Mouse (Mus musculus) liver, adult 2 months (tissue): ENCODE results near the gene Mitd1. TPM values are rescaled to one million over a fixed set of nuclear protein-coding genes. Genes with fewer than 3 reads are reported as not detected.

Experiments used
- DNase-seq: peaks from one replicate; pipeline ENCODE4 v3.0.0-alpha.2; 2011; ENCODE audit warnings: low read depth, low spot score; ENCODE audit errors: extremely low read depth
- H3K27ac ChIP-seq: fragments of 200-500 bp; replicated peaks from 2 replicates; pipeline ENCODE4 v1.5.1; 2012; ENCODE audit warnings: low read depth, mild to moderate bottlenecking, control low read depth, inconsistent platforms, low read length; ENCODE audit not compliant: insufficient read depth
- H3K27me3 ChIP-seq: fragments of 200-500 bp; 2 replicates; pipeline ENCODE4 v1.6.1; 2012; ENCODE audit warnings: mild to moderate bottlenecking, moderate library complexity, low read length, inconsistent platforms; ENCODE audit not compliant: control insufficient read depth, insufficient read depth
- H3K36me3 ChIP-seq: fragments of 200-500 bp; 2 replicates; pipeline ENCODE4 v1.6.1; 2012; ENCODE audit warnings: low read length, inconsistent platforms; ENCODE audit not compliant: control insufficient read depth, insufficient read depth
- H3K4me1 ChIP-seq: fragments of 200-500 bp; 2 replicates; pipeline ENCODE4 v1.6.1; 2011; ENCODE audit warnings: low read length; ENCODE audit not compliant: control insufficient read depth, insufficient read depth
- H3K4me3 ChIP-seq: fragments of 200-500 bp; 2 replicates; pipeline ENCODE4 v1.5.1; 2011; ENCODE audit warnings: low read depth, mild to moderate bottlenecking, control low read depth, low read length, moderate library complexity; ENCODE audit not compliant: insufficient read depth
- H3K79me2 ChIP-seq: fragments of 200-500 bp; 2 replicates; pipeline ENCODE4 v1.6.1; 2012; ENCODE audit warnings: inconsistent platforms, mild to moderate bottlenecking, low read length, moderate library complexity; ENCODE audit not compliant: control insufficient read depth, insufficient read depth
- H3K9ac ChIP-seq: fragments of 200-500 bp; 2 replicates; pipeline ENCODE4 v1.6.1; 2012; ENCODE audit warnings: low read depth, mild to moderate bottlenecking, control low read depth, inconsistent platforms, low read length
- CTCF ChIP-seq: fragments of 200-500 bp; IDR thresholded peaks from 2 replicates; pipeline ENCODE4 v1.5.1; 2011; ENCODE audit warnings: low read depth, low read length, control low read depth
- POLR2A ChIP-seq: fragments of 200-500 bp; IDR thresholded peaks from 2 replicates; pipeline ENCODE4 v1.6.1; 2011; ENCODE audit warnings: low read length, control low read depth; ENCODE audit not compliant: insufficient read depth; ENCODE audit errors: extremely low read depth
- WGBS: fragments of 180-500 bp; shearing (Covaris S2); methylation state at CpG from one replicate; pipeline ENCODE4 v1.1.7; 2018; 5-methylcytosine and 5-hydroxymethylcytosine counted together
- polyA plus RNA-seq: library from polyadenylated mRNA; depleted of rRNA; stranded (reverse); fragments of >200 nt; gene quantifications from 2 replicates; pipeline ENCODE4 v1.2.3, GENCODE M21; 2012; rRNA removed
- total RNA-seq: library from RNA; depleted of rRNA; stranded (reverse); fragments of >200 nt; gene quantifications from 2 replicates; pipeline ENCODE4 v1.2.3, GENCODE M21; 2014; rRNA removed

Gene Mitd1
- total and polyA plus RNA-seq, 2 experiments, result 4.6 to 10.7 TPM

DNA sequence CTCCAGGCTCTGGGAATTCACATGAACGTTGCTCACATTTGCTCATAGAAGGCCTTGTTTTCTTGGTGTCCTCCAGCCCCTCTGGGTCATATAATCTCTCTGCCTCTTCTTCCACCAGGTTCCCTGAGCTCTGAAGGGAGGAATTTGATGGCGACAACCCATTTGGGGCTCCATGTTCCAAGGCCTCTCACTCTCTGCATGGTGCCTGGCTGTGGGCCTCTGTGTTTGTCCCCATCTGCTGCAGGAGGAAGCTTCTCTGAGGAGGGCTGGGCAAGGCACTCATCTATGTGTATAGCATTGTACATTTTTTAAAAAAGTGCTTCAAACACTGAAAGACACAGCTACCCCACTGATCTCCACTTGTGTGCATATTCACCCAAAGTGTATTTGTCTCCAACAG lies 58.5 kb downstream of the Mitd1 start:
- no peak overlapping the region for H3K27ac ChIP-seq
- no peak overlapping the region for H3K4me3 ChIP-seq
- no peak overlapping the region for H3K9ac ChIP-seq
- H3K27me3 ChIP-seq, result no peaks in the 10 kb centered on the region
- H3K79me2 ChIP-seq, result no peaks in the 10 kb centered on the region
- no peak for DNase-seq
- 59% methylated on average over 2 of the region's 2 CpGs for WGBS
- TF ChIP-seq CTCF (no peak), POLR2A (no peak)
- peaks cover 5% of the 10 kb centered on the region; the same call in 1 of the 2 replicates for H3K36me3 ChIP-seq
- H3K4me1 ChIP-seq, result no peaks in the 10 kb centered on the region

Other genes with a start within 250 kb of the Mitd1 start
- gene 2010300C02Rik, start 170.3 kb downstream of the Mitd1 start, total RNA-seq, result 0.07 and 0.09 TPM in 2 replicates
- 0.04 and 0.06 TPM in 2 replicates for gene 2010300C02Rik, start 170.3 kb downstream of the Mitd1 start, polyA plus RNA-seq
- gene Tsga10, start 24.0 kb downstream of the Mitd1 start, total RNA-seq, result 1.2 and 1.4 TPM in 2 replicates
- 0.24 and 0.30 TPM in 2 replicates for gene Tsga10, start 24.0 kb downstream of the Mitd1 start, polyA plus RNA-seq
- 10.2 and 10.3 TPM in 2 replicates for gene Lipt1, start 18.7 kb downstream of the Mitd1 start, total RNA-seq
- gene Lipt1, start 18.7 kb downstream of the Mitd1 start, polyA plus RNA-seq, result 2.2 and 3.1 TPM in 2 replicates
- 83.6 and 111 TPM in 2 replicates for gene Mrpl30, start 66 bp upstream of the Mitd1 start, total RNA-seq
- gene Mrpl30, start 66 bp upstream of the Mitd1 start, polyA plus RNA-seq, result 46.4 and 65.0 TPM in 2 replicates
- not detected in 2 replicates for gene Lyg2, start 26.1 kb upstream of the Mitd1 start, total RNA-seq
- gene Lyg2, start 26.1 kb upstream of the Mitd1 start, polyA plus RNA-seq, result not detected in 2 replicates
- gene Lyg1, start 67.3 kb upstream of the Mitd1 start, total RNA-seq, result not detected in 2 replicates
- gene Lyg1, start 67.3 kb upstream of the Mitd1 start, polyA plus RNA-seq, result not detected in 2 replicates
- gene Txndc9, start 107.5 kb upstream of the Mitd1 start, total RNA-seq, result 22.7 and 33.8 TPM in 2 replicates
- gene Txndc9, start 107.5 kb upstream of the Mitd1 start, polyA plus RNA-seq, result 4.9 and 6.7 TPM in 2 replicates
- 17.1 and 18.9 TPM in 2 replicates for gene Eif5b, start 107.6 kb upstream of the Mitd1 start, total RNA-seq
- gene Eif5b, start 107.6 kb upstream of the Mitd1 start, polyA plus RNA-seq, result 3.4 and 4.1 TPM in 2 replicates
- gene Rev1, start 239.4 kb upstream of the Mitd1 start, total RNA-seq, result 18.3 and 20.1 TPM in 2 replicates
- 4.1 and 6.9 TPM in 2 replicates for gene Rev1, start 239.4 kb upstream of the Mitd1 start, polyA plus RNA-seq